Mouse (Mus musculus): ENCODE measurements at regions not wholly inside any gene's neighbourhood (a gene's known extent, or its start where the extent isn't known, plus 50 kb on each side); places are given as distances from the start of the nearest gene placed in this dataset.

GRCm38 (mm10) chr5:11983452-11983851 is 65.6 kb downstream of the 4933402N22Rik start:
- no peak for DNase-seq

DNA sequence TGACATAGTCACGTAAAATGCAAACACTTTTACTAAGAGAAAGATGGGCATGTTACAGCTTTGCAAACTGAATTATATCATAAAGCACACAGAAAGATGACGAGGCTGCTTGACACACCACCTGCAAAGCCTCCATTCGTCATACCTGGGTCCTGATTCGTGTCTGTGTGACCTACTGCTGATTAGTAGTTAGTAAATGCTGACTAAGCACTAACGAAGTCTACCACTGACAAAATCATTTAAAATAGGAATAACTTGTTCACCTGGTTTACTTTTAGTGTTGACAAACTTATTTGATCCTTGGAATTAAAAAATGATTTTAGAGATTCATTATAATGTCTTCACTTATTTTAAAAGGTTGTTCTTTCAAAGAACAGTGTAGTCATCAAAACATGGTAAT is 71.3 kb downstream of the 4933402N22Rik start:
- no peak for DNase-seq

DNA sequence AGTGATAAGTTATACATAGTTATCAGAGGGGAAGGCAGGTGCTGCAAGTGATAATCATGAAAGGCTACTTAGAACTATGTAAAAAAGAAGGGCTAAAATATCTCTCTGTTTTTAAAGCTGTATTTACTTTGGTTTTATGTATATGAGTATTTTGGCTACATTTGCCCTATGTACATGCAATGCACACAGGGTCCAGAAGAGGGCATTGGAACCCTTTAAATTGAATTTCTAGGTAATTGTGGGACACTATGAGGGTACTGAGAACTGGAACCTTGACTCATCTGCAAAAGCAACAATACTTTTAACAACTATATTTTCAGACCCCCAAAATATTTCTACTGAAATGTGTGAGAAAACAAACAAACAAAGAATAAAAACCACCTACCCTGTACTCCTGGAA is 82.9 kb downstream of the 4933402N22Rik start:
- DNase-seq: no peak

- no peak for DNase-seq
These were observed 88.6 kb downstream of the 4933402N22Rik start for GRCm38 (mm10) chr5:12006473-12006872.

DNA sequence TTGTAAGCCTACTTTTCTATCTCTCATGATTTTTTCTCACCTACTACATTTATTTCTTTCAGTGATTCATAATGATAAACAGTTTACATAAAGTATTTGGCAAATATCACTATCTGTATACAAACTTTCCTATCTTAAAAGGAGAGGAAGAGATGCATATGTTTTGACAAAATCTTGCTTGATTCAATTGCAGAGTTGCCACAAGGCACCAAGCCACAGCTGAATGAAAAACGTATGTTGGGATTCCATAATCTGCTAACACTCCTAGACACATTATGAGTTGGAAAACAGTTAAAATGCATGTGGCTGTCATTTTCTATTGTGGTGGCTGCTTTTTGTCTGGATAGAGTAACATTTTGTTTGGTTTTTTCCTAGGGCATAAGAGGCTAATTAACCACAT is 98.5 kb downstream of the 4933402N22Rik start:
- DNase-seq: no peak

- no peak for DNase-seq
These were observed 102.6 kb downstream of the 4933402N22Rik start for GRCm38 (mm10) chr5:12020489-12020888.

DNA sequence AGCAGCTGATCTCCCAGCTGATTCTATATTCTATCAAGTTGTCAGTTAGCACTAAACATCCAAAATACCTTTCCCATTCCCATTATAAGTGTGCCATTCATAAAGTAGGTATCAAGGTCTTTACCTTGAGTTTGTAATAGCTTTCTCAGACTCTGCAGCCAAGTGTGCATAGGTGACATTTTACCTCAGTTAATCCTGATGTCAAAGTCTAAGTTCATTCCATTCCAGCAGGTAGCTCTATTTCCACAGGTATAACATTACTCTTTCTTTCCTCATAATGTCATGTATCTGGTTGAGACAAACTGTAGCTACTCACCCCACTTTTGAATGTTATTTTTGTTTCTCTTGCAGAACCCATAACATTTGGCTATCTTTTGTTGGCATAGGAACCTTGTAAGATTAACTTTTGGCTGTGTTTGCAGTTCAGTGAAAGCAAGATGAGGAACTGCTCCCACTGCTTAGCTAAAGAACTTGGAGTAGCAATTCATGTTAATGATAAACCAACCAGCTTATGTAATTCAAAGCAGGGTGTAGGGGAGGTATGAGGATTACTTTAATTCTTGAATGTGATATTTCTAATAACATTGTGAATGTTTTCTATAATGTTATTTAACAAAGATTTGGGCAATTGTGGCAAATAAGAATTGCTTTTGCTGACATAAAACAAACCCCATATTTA is 107.0 kb downstream of the 4933402N22Rik start:
- DNase-seq: no peak

DNA sequence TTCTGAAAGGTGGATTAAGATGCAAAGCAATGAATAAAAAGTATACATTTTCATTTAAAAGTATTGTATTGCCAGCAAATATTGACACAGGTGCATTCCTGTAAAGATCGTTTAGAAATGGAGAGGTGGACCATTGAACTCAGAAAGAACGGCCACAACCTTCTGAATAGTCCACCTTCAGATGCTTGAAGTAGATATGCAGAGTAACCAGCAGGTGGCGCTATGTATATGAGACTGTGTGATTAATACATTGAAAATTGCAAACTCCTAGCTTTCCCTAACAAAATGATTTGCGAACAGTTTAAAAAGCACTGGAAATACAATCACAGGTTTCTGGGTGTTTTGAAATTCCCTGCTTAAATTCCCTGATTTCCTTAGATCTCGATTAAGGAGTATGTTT is 112.2 kb downstream of the 4933402N22Rik start:
- peak; percentile 52 for DNase-seq

GRCm38 (mm10) chr5:12049806-12050205 is 132.0 kb downstream of the 4933402N22Rik start:
- DNase-seq: no peak

DNA sequence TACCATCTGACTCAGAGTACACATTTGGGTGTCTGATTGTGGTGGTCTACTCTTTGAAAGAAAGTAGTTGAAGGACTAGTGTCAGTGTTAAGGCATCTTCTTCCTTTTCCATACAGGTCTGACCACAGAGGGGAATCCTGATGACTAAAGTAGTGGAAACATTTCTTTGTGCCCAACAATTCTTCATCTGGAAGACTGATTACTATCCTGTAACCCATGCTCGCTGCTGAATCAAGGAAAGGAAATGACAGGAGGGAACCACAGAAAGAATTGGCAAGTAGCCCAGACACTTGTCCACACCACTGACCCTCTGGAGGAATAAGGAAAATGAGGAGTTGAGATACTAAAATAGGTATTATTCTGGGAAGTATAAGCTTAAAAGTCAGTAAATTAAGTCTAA is 162.3 kb downstream of the 4933402N22Rik start:
- DNase-seq: no peak

DNA sequence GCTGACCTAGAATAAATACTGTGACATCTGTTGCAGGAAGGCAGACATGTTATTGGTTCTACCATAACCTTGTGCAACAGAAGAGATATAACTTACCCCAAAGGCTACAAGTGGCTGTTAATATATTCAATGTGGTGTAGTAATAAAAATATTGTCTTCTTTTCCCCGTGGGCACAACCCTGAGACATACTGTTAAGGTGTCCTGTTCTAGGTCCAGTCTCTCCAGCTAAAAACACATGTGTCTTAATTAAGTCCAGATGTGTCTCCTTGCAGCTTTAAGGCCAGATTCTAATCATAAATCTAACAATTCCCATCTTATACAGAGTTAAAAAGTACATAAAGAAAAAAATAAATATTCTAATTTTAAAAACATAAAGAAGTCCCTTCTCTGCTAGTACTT is 175.8 kb downstream of the 4933402N22Rik start:
- no peak for DNase-seq

DNA sequence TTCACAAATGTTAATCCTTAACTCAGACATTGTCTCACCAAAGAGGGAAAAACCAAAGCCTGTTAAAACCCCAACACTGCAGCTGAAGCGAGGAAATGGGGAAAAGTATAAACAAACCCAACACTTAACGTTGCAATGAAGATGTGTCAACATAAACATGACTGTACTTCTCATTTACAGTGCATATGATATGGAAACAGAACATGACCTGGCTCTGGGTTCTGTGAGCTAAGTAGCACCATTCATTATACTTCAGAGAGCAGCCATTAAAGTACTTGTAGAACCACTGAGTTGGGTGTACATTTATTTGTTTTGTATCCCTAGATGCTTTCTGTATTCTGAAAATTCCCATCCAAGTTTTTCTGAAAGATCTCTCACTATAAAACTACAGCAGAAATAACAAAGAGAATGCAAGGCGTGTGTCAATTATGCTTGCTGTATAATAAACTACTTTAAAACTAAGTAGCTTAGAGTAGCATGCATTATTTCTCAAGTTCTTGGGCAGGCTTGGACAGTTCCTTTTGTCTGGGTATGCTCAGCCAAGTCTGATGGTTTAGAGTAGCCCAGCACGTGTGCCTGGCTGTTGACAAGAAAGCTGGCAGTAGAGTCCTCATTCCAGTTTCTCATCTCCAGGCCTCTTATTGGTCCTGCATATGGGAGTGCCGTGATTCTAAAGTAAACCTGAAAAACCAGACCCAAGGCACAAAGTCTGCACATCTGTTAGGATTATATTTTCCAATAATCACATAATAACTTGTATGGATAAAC is 198.9 kb downstream of the 4933402N22Rik start:
- no peak for DNase-seq

GRCm38 (mm10) chr5:12124935-12125334 is 207.1 kb downstream of the 4933402N22Rik start:
- no peak for DNase-seq

GRCm38 (mm10) chr5:12127484-12128265 is 209.8 kb downstream of the 4933402N22Rik start:
- DNase-seq: no peak

DNA sequence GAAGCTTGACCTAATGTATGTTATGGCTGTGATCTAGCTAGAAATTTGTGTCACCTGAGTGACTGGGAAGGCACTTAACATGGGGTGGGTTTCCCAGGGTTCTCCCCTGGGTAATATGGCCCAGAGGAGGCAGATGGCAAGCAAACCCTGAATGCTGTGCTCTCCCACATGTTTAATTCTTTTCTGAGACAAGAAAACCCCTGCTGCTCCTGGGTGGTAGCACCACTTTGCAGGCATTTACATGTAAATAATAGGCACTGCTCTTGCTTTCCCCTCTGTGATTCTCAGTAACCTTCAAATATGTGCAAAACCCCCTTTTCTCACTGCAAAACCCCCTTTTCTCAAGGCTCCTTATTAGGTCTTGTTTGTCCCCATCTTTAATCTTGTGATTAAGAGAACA is 221.1 kb downstream of the 4933402N22Rik start:
- no peak for DNase-seq

- DNase-seq: no peak
These were observed 229.9 kb upstream of the Sema3d start for GRCm38 (mm10) chr5:12153295-12153694.

DNA sequence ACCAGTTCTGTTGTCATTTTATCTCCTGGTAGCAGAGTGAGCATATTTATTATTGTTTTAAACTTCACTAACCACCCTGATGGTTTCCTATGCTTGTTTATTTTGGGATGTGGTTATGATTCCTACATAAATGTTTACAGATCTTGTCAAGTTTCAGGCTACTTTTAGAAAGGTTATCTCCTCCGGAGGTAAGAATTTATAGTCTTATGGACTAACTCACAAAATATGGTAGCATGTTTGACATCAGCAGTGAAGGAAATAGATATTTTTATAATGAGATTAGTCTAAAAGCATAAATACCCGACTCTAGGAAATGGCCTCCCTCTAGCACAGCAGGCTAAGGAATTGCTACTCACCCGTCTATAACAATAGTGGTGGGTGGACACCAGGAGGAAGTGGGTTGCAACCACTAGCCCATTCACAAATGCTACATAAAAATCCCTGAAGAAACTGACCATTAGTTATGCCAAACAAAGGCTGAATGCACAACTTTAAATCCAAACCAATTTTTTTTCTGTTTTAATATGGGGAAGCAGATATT is 228.6 kb upstream of the Sema3d start:
- DNase-seq: no peak

DNA sequence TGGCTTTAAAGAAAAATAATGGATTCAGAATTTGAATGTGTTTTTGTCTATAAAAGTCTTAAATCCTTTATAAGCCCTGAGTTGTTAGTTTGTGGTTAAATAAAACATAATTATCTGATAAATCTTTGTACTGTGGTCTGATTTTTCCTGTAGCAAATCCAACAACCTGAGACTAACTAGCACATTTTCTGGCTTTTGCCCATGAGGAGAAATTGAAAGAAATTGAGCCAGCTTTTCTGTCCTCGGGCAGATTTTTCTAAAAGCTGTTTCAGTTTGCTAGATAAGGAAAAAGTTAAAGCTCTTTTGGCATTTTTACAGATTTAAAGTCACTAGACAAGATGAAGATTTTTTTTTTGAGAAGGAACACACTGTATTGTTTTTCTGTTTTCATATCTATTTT is 191.5 kb upstream of the Sema3d start:
- DNase-seq: no peak

GRCm38 (mm10) chr5:12207452-12207851 is 175.7 kb upstream of the Sema3d start:
- DNase-seq: no peak

- no peak for DNase-seq
These were observed 173.6 kb upstream of the Sema3d start for GRCm38 (mm10) chr5:12209631-12210030.

- DNase-seq: no peak
These were observed 169.7 kb upstream of the Sema3d start for GRCm38 (mm10) chr5:12213448-12213847.

- DNase-seq: no peak
These were observed 163.6 kb upstream of the Sema3d start for GRCm38 (mm10) chr5:12219424-12220107.

- DNase-seq: no peak
These were observed 160.6 kb upstream of the Sema3d start for GRCm38 (mm10) chr5:12222622-12223021.

Data from lung, postnatal 36 days (tissue).